Mouse (Mus musculus): ENCODE data around the gene Sept11.

Gene Sept11

GRCm38 (mm10) chr5:93095301-93095700, 2.1 kb downstream of the Sept11 start:
- DNase-seq (ENCODE audit: low spot score) = no peak

GRCm38 (mm10) chr5:93097204-93097906, 4.1 kb downstream of the Sept11 start:
- no peak for DNase-seq (ENCODE audit: low spot score)

DNA sequence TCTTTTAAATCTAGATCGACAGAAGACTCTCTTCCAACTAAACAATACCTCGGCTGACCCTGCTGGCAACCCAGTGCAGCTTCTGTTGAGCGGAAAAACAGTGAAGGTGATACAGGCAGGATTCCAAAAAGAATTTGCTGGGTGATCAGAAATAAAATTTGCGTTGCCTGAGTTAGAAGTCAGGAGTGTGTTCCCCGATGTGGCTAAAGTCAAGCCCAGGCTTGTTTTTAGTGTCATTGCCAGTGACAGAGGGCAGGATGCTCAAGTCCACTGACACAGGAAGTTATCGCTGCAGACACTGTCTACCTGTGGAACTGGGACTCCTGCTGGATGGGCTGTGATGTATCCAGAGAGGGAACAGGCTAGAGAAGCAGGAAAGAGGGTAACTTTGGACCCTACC, 5.0 kb downstream of the Sept11 start:
- DNase-seq (ENCODE audit: low spot score) = no peak

DNA sequence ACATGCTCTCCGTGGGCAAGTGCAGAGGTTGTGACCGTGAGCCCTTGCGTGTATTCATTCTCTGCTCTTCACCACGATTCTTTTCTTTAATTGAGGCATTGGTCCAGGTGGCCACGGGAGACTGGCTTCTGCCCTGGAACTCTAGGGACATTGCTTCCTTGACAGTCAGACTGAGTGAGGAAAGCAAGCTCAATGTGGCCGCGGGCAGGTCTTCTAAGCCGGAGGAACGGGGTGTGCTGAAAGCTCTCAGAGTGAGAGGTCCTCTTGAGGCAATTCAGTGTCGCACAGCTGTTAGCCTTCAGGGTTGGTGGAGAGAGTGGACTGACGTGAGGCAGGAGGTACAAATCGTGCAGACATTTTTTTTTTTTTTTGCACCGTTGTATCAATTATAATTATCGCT, 5.6 kb downstream of the Sept11 start:
- DNase-seq (ENCODE audit: low spot score) = no peak

- DNase-seq (ENCODE audit: low spot score) = no peak
Measured at GRCm38 (mm10) chr5:93100906-93101305, 7.7 kb downstream of the Sept11 start.

GRCm38 (mm10) chr5:93101371-93101791, 8.1 kb downstream of the Sept11 start:
- no peak for DNase-seq (ENCODE audit: low spot score)

DNA sequence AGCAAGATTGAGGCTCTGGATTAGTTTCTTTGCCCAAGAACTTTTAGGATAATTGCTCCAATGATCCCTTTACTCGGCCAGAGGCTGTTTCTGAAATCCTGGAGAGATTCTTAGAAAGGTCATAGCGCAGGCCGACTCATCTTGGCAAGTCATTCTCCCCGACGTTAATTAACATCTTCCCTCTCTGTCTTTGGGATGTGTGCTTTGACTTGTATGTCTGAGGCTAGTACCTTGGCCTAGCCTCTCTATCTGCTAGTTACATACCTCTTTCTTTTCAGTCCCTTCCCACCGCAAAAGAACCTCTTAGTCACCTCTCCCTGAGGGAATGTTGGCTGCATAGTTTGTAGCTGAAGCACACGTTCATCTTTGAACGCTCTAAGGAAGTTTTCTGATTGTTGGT, 10.4 kb downstream of the Sept11 start:
- no peak for DNase-seq (ENCODE audit: low spot score)

GRCm38 (mm10) chr5:93104987-93105823, 12.0 kb downstream of the Sept11 start:
- no peak for DNase-seq (ENCODE audit: low spot score)

- DNase-seq (ENCODE audit: low spot score) = no peak
Measured at GRCm38 (mm10) chr5:93106048-93106447, 12.8 kb downstream of the Sept11 start.

GRCm38 (mm10) chr5:93108703-93109102, 15.5 kb downstream of the Sept11 start:
- DNase-seq (ENCODE audit: low spot score) = no peak

DNA sequence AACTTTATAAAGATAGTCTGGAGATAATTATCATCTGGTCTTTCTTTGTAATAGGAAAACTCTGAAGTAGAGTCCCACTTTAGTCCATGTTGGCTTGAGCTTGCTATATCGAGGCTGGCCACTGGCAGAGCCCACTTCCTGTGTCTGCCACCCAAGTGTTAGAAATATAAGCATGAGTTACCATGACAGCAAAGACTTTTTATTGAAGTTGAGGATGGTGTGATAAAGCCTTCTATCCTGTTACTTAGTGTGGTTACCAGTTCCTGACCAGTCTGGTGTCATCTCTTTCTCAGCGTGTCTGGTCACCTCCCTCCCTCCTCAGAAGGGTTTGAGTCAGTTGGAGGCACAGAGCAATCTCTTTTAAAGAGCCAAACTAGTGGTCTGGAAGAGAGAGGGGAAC, 16.3 kb downstream of the Sept11 start:
- no peak for DNase-seq (ENCODE audit: low spot score)

- DNase-seq (ENCODE audit: low spot score) = no peak
Measured at GRCm38 (mm10) chr5:93112290-93112689, 19.1 kb downstream of the Sept11 start.

DNA sequence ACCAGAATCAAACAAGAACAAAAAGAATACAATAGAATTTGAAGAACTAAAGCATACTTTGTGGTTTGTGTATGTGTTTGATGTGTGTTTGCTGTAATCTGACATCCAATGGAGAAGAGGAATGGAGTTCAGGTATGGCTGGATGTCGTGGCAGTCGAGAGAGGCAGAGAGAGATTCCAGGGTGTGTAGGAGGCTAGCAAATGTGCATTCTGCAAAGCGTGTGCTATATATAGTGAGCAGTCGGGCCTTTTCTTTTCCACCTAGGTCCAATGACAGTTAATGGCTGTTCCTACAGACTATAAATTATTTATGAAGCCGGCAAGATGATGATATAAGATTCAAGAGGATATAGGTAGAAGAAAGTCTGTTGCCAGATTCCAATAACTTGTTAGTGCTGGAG, 20.3 kb downstream of the Sept11 start:
- no peak for DNase-seq (ENCODE audit: low spot score)

GRCm38 (mm10) chr5:93114515-93114914, 21.3 kb downstream of the Sept11 start:
- no peak for DNase-seq (ENCODE audit: low spot score)

DNA sequence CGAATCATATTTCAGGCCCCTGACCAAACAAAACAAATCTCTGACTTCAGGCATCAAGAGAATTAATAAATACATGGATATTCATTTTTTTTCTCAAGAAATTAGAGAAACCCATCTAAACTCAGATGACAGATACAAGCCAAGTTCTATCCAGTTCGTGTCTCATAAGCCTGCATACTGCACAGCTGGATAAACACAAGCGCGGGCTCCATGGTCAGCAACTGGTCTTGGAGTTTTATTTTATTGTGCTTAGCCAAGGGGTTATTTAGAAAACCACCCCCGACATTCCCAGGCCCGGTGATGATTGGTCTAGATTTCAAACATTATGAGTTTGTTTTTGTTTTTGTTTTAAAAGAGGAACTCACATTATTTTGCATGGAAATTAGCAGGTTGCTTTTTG, 21.8 kb downstream of the Sept11 start:
- DNase-seq (ENCODE audit: low spot score) = no peak

GRCm38 (mm10) chr5:93115854-93116253, 22.6 kb downstream of the Sept11 start:
- DNase-seq (ENCODE audit: low spot score) = no peak

DNA sequence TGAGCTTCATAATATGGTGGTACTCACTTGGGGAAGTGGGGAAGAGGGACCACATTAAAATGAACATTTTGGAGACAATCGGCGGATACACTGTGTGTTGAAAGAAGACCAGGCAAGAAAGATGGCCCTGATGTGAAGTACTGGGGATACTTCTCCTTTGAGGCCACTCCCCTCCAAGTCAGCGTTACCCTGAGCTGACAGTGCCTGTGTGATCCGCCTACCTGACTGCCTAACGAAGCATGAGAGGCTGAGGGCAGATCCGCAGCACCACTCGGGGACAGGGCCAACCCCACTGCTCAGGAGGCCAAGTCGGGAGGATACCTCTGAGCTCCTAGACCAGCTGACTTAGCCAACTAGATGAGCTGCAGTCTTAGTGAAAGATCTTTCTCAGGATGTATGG, 24.4 kb downstream of the Sept11 start:
- DNase-seq (ENCODE audit: low spot score) = no peak

DNA sequence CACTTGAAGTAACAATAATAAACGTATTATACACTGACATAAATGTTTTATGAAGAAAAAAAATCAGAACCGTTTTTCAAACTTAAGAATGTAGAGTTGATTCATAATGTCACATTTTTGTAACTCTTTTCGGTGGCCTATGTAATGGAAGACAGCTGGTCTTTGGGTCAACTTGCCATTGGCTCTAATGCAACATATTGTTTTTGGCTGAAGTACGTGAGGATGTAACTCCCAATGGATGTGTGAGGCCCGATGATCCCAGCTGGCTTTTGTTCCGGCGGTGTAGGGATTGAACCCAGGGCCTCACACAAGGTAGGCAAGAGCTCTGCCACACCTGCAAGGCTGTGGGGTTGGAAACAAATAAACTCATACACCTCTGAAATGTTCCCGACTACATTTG, 28.4 kb downstream of the Sept11 start:
- DNase-seq (ENCODE audit: low spot score) = no peak

DNA sequence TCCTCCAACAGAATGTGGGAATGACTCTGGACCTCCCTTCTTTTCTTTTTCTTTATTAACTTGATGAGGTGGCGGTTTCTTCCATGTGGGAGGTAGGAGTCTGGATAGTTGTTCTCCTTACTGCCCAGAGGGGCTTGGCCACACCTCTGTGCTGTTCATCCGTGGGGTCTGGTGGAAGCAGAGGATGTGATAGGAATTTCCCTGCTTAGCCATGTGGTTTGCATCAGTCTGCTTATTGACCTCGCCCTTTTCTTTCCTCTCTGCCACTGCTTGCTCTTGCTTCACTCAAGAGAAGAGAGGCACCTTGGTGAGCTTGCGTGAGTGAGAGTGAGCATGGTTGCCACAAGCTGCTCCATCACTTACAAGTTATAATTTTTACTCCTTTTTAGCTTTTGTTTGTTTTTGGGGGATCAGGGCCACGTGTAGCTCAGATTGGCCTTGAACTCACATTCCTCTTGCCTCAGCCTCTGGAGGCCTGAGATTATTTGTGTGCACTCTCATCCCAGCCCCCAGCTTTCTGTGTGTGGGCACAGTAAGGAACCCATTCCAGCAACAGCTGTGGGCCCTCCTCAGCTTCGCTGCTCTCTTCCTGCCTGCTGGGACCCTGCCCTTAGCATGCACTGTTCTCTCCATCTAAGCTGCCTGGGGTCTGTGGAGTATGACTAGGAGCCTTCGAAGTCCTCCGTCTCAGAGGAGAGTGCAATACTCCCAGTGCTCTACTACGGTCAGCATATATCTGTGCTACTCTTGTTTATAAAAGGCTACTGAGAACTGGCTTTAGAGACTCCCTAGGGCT, 31.0 kb downstream of the Sept11 start:
- no peak for DNase-seq (ENCODE audit: low spot score)

GRCm38 (mm10) chr5:93125325-93125724, 32.1 kb downstream of the Sept11 start:
- no peak for DNase-seq (ENCODE audit: low spot score)

DNA sequence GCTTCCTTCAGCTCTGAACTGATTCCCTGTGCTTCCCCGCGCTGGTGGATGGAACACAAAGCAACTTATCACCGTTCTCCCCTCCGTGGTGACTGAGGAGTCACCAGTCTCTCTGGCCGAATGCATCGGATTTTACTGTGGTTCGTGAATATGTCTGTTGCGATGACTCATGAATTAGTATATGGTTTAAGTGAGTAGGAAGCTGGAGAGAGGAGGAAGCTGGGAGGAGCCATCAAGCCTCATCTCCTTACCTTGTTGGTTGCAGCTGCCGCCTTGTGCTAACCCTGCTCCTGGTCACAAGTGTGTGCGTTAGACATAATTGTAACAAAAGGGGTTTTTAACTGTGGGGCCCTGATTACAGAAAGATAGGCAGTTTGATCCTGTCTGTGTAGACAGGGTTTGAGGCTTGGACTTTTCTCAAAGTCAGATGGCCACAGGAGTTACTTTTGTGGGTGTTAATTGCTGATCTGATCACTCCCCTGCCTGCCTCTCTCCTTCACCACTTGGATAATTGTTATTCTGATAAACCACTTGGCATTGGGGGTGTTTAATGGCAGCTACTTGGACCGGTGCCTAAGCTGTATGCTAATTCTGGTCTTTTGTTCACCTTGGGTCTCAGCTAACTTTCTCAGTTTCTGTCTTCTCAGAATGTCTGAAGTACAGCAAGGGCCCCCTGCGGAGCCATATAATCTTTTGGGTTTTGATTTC, 33.1 kb downstream of the Sept11 start:
- no peak for DNase-seq (ENCODE audit: low spot score)

DNA sequence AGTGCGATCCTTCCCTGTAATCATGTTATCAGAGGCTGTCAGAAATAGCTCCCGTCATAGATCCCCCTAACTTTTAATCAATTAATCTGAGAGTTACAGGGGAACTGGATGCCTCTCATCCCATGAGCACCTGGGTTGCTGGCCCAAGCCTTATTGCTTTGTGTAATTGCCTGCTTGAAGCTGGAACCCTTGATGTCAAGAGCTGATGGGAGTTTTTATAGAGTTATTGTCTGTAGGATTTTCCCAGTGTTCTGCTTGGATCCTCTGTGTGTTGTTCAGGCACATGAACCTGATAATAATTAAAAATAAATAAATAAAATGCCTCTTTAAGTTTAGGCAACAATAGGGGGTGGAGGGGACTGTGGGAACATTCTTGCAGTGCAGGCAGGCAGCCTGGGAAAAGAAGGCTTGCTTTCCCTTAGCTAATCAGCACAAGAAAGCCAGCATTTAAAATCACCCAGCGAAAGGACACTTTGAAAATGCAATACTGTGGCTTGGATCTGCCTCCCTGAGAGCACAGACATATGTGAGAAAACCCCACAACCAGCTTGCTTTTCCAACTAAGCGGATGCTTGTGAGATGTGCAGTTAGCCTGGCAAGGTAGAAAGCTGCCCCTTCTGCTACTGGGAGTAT, 33.8 kb downstream of the Sept11 start:
- no peak for DNase-seq (ENCODE audit: low spot score)

Data from layer of hippocampus, adult 11-12 months (tissue).